Mouse (Mus musculus): ENCODE measurements around the gene Rnase2b. TPM values are rescaled to one million over a fixed set of nuclear protein-coding genes. Genes with fewer than 3 reads are reported as not detected.
"Not testable (repeated sequence)": the region's sequence is repeated elsewhere in the genome, so short reads cannot be mapped to it uniquely, and the experiment has no call there.

The Rnase2b gene
- not detected in 2 replicates for polyA plus RNA-seq (2015; fragmentation: Nextera tagmentation; extraction: Ambion mirVana)

- not testable (repeated sequence) for H3K9me3 ChIP-seq; H3K27me3 ChIP-seq (replicated peaks); H3K4me3 ChIP-seq (replicated peaks); H3K4me1 ChIP-seq; H3K9ac ChIP-seq; H3K27ac ChIP-seq; H3K4me2 ChIP-seq; ATAC-seq (ENCODE audit: insufficient read depth, low FRiP score, low read depth); H3K36me3 ChIP-seq
- WGBS, result 87% methylated on average over 3 of the region's 3 CpGs
Observed at GRCm38 (mm10) chr14:51161976-51162375, at the start of gene Rnase2b. Gene Rnase2b (plus strand): TSS chr14:51162260.

DNA sequence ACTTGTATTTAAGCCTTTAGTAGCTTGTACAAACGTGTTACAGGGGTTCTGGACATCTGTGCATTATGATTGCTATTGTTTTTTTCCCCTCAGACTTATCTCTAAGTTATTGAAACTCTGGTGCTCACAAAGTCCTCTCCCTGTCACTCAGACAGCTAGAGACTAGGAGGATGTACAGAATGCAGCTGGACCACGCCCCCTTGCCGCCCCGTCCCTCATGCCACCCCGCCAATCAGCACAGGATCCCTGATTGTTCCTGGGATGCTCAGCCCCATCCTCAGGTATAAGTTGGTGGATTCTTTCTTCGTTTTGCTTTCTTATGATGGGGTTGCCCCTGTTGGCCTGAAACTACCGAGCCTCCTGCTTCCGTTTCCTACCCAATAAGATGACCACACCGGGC lies 48.6 kb upstream of the Rnase2b start:
- no peak overlapping the region for H3K9ac ChIP-seq
- no peaks in the 10 kb centered on the region for H3K9me3 ChIP-seq
- H3K4me3 ChIP-seq (replicated peaks), result no peak overlapping the region
- H3K36me3 ChIP-seq, result no peaks in the 10 kb centered on the region
- no peak overlapping the region for H3K27ac ChIP-seq
- H3K4me2 ChIP-seq, result no peak overlapping the region
- H3K27me3 ChIP-seq (replicated peaks), result no peaks in the 10 kb centered on the region
- no peak for ATAC-seq (ENCODE audit: insufficient read depth, low FRiP score, low read depth)
- 50% methylated on average over 9 of the region's 9 CpGs for WGBS
- no peaks in the 10 kb centered on the region for H3K4me1 ChIP-seq

- H3K36me3 ChIP-seq, result no peaks in the 10 kb centered on the region
- no peaks in the 10 kb centered on the region for H3K4me1 ChIP-seq
- no peak within 1 kb of the TSS for H3K4me2 ChIP-seq
- no peak for ATAC-seq (ENCODE audit: insufficient read depth, low FRiP score, low read depth)
- H3K27ac ChIP-seq, result no peak within 1 kb of the TSS
- H3K27me3 ChIP-seq (replicated peaks), result no peaks in the 10 kb centered on the region
- WGBS, result 48% methylated on average over 12 of the region's 12 CpGs
- H3K9ac ChIP-seq, result no peak within 1 kb of the TSS
- no peaks in the 10 kb centered on the region for H3K9me3 ChIP-seq
- no peak within 1 kb of the TSS for H3K4me3 ChIP-seq (replicated peaks)
Observed at GRCm38 (mm10) chr14:51113916-51114560, 48.0 kb upstream of the Rnase2b start, which contains the start of gene Eddm3b. Gene Eddm3b (plus strand): TSS chr14:51114426.

- Histone ChIP-seq H3K9ac (no peak overlapping the region), H3K27me3 (replicated peaks) (no peaks in the 10 kb centered on the region), H3K36me3 (no peaks in the 10 kb centered on the region), H3K4me3 (replicated peaks) (no peak overlapping the region), H3K4me2 (no peak overlapping the region), H3K9me3 (no peaks in the 10 kb centered on the region), H3K4me1 (no peaks in the 10 kb centered on the region), H3K27ac (no peak overlapping the region)
- WGBS, result 84% methylated on average over 6 of the region's 6 CpGs
- no peak for ATAC-seq (ENCODE audit: insufficient read depth, low FRiP score, low read depth)
Observed at GRCm38 (mm10) chr14:51125684-51126083, 36.4 kb upstream of the Rnase2b start.

GRCm38 (mm10) chr14:51127648-51128258 lies 34.3 kb upstream of the Rnase2b start:
- H3K4me2 ChIP-seq, result no peak overlapping the region
- 54% methylated on average over 2 of the region's 2 CpGs for WGBS
- no peaks in the 10 kb centered on the region for H3K27me3 ChIP-seq (replicated peaks)
- H3K4me1 ChIP-seq, result no peaks in the 10 kb centered on the region
- H3K9me3 ChIP-seq, result no peaks in the 10 kb centered on the region
- ATAC-seq (ENCODE audit: insufficient read depth, low FRiP score, low read depth), result peak; percentile 82
- H3K36me3 ChIP-seq, result no peaks in the 10 kb centered on the region
- H3K9ac ChIP-seq, result no peak overlapping the region
- no peak overlapping the region for H3K27ac ChIP-seq
- no peak overlapping the region for H3K4me3 ChIP-seq (replicated peaks)

DNA sequence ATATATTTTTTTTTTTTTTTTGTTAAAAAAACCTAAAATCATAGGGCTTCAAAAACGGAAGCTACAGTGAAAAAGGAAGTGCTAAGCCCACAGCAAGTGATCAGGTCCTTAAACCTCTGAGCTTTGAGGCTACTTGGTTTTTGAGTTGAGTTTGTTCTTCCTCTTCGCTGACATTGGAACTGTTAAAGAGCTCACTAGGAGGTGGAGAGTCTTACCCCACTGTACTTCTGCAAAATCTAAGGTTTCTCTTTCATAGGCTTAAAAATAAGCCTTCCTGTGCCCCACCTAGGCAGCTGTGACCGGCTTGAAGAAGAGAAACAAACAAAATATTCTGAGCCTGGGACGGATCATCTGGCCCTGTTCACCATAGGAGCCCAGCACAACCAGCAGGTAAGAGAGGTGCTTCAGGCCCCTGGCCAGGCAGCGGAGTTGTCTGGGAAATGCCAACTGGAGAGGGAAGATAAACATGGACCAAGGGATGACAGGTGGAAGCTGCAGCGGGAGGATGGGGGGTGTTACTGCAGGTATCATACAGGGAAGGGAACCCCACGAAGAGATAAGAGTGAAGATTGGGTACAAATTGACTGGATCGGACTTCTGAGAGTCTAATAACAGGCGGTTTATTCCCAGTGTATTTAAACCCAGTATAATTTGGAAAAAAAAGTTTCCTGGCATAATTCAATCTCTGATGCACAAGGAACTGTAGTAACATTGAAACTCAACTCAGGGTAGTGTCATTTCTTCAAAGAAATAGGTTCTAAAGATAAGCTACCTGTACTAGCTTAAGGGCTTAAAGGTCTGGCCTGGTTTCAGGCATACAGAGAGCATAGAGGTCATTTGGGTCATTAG lies 33.1 kb upstream of the Rnase2b start:
- Histone ChIP-seq H3K4me2 (no peak overlapping the region), H3K4me3 (replicated peaks) (0 out of 2 replicates have a peak overlapping the region, but pooled peaks have one; percentile 2), H3K27ac (peak overlapping the region; percentile 8; the same call in 1 of the 2 replicates), H3K9me3 (no peaks in the 10 kb centered on the region), H3K4me1 (no peaks in the 10 kb centered on the region), H3K27me3 (replicated peaks) (no peaks in the 10 kb centered on the region), H3K9ac (no peak overlapping the region), H3K36me3 (no peaks in the 10 kb centered on the region)
- WGBS, result 68% methylated on average over 9 of the region's 9 CpGs
- ATAC-seq (ENCODE audit: insufficient read depth, low FRiP score, low read depth), result no peak

DNA sequence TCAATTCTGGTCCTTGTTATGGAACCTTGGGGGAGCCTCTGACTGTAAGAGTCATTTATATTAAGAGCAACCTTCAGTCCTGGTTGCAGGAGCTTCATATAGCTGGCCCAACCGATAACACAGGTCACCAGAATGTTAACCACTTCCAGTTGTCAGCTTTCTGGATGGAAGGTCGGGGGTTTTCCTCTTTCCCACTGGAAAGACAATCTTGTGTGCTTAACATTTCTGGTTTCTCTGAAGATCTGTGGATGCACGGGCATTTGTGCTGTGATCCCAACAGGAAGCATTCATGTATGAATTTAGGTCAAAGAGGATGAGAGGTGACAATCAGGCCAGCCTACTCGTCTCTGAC lies 32.5 kb upstream of the Rnase2b start:
- H3K4me2 ChIP-seq, result no peak overlapping the region
- 71% methylated on average over 4 of the region's 4 CpGs for WGBS
- H3K9ac ChIP-seq, result no peak overlapping the region
- H3K9me3 ChIP-seq, result no peaks in the 10 kb centered on the region
- no peaks in the 10 kb centered on the region for H3K4me1 ChIP-seq
- H3K4me3 ChIP-seq (replicated peaks), result no peak overlapping the region
- no peak overlapping the region for H3K27ac ChIP-seq
- H3K27me3 ChIP-seq (replicated peaks), result no peaks in the 10 kb centered on the region
- no peak for ATAC-seq (ENCODE audit: insufficient read depth, low FRiP score, low read depth)
- no peaks in the 10 kb centered on the region for H3K36me3 ChIP-seq

- no peaks in the 10 kb centered on the region for H3K9me3 ChIP-seq
- H3K4me2 ChIP-seq, result no peak overlapping the region
- H3K27ac ChIP-seq, result no peak overlapping the region
- no peaks in the 10 kb centered on the region for H3K27me3 ChIP-seq (replicated peaks)
- peak; percentile 84; the same call in 1 of the 2 replicates for ATAC-seq (ENCODE audit: insufficient read depth, low FRiP score, low read depth)
- no peaks in the 10 kb centered on the region for H3K36me3 ChIP-seq
- no peaks in the 10 kb centered on the region for H3K4me1 ChIP-seq
- no peak overlapping the region for H3K4me3 ChIP-seq (replicated peaks)
- H3K9ac ChIP-seq, result no peak overlapping the region
- WGBS, result 70% methylated on average over 9 of the region's 9 CpGs
Observed at GRCm38 (mm10) chr14:51130315-51130940, 31.6 kb upstream of the Rnase2b start.

DNA sequence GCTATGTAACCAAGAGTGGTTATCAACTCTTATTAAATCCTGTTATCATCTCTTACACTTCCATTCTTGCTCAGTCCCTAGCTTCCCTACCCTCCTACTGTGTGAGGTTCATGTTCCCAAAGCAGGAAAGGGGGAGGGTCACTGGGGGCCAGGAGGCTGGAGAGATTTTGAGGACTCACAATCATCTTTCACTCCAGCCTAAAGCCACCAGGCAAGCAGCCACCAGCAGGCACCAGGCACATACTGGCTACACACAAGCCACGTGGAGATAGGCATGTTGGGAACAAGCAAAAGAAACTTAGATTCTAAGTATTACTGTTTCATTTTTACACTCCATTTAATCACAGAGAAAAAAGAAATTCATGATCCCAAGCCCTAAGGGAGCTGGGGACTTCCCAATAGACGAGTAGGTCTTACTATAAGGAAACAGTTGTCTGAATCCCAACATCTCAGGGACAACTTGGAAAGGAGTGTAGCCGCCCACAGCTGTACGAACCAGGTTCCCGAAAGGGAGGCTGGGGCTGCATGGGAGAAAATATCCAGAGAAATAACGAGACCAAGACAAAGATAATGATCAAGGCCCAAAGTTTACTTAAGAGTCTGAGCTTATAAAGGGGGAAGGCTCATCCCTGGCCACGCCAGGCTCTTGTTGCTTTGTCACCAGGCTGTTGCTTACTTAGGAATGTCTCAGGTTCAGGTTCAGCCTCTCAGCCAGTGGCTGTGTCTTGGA lies 30.8 kb upstream of the Rnase2b start:
- 69% methylated on average over 7 of the region's 7 CpGs for WGBS
- Histone ChIP-seq H3K27ac (no peak overlapping the region), H3K36me3 (no peaks in the 10 kb centered on the region), H3K4me3 (replicated peaks) (no peak overlapping the region), H3K4me1 (no peaks in the 10 kb centered on the region), H3K9me3 (no peaks in the 10 kb centered on the region), H3K9ac (no peak overlapping the region), H3K4me2 (no peak overlapping the region), H3K27me3 (replicated peaks) (no peaks in the 10 kb centered on the region)
- ATAC-seq (ENCODE audit: insufficient read depth, low FRiP score, low read depth), result no peak

- Histone ChIP-seq H3K9me3 (no peaks in the 10 kb centered on the region), H3K9ac (no peak overlapping the region), H3K4me1 (no peaks in the 10 kb centered on the region), H3K4me3 (replicated peaks) (no peak overlapping the region), H3K27me3 (replicated peaks) (no peaks in the 10 kb centered on the region), H3K4me2 (no peak overlapping the region), H3K36me3 (no peaks in the 10 kb centered on the region), H3K27ac (no peak overlapping the region)
- peak; percentile 67 for ATAC-seq (ENCODE audit: insufficient read depth, low FRiP score, low read depth)
- 73% methylated on average over 4 of the region's 4 CpGs for WGBS
Observed at GRCm38 (mm10) chr14:51132372-51132771, 29.7 kb upstream of the Rnase2b start.

DNA sequence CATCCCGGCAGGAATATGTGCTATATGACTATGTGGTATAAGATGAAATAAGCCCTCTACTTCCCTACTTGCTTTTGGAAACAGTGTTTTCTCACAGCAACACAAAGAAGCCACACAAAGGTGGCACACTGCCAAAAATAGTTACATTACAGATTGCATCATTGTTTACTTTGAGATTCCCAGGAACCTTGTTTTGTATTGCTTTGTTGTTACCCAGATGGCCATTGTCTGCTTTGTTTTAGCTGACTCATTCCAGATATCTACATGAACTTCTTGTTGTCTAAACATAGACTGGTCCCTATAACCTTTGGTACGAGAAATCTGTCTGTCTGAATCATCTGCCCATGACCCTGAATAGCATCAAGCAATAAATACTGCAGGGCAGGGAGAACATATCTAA lies 21.7 kb upstream of the Rnase2b start:
- WGBS, result 68% methylated on average over 2 of the region's 2 CpGs
- Histone ChIP-seq H3K4me1 (no peaks in the 10 kb centered on the region), H3K27ac (no peak overlapping the region), H3K27me3 (replicated peaks) (no peaks in the 10 kb centered on the region), H3K4me3 (replicated peaks) (no peak overlapping the region), H3K9ac (no peak overlapping the region), H3K9me3 (no peaks in the 10 kb centered on the region), H3K36me3 (no peaks in the 10 kb centered on the region), H3K4me2 (no peak overlapping the region)
- ATAC-seq (ENCODE audit: insufficient read depth, low FRiP score, low read depth), result no peak

Data from stomach, embryonic 15.5 days (tissue).